Mouse (Mus musculus): ENCODE results near the gene Duox1. TPM values are rescaled to one million over a fixed set of nuclear protein-coding genes. Genes with fewer than 3 reads are reported as not detected.
"Not testable (repeated sequence)": the region's sequence is repeated elsewhere in the genome, so short reads cannot be mapped to it uniquely, and the experiment has no call there.

Duox1 gene
- total and polyA plus RNA-seq, 2 experiments from 2014 or later, result 0.16 to 0.33 TPM

DNA sequence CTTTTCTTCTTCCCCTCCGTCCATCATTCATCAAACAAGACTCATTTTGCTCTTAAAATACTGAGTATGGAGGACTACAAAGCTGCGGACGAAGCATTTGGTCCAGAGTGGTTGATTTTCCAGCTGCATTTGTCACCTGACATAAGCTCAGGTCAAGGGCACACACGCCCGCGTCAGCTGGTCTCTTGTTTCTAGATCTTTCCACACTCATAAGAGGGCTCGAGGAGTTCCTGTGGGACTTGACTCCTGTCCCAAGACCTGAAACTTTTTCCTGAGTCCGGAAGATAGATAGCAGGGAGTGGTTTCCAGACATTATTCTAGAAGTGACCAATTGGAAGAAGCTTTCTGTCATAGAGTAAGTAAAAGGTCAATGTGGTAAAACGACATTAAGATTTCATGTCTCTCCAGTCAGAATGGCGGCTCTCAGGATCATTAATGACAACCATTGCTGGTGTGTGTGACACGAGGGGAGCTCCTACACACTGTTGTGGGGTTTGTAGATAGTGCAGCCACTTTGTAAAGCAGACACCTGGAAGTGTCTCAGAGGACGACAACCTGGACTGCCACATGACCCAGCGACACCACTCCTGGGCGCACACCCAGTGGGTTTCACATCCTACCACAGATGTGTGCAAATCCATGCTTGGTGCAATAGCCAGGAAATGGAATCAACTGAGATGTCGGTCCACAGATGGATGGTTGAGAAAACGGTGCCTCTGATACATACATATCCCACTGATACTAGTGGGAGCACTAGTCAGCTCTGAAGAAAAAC, 66.0 kb downstream of the Duox1 start:
- H3K9ac ChIP-seq (replicated peaks; ENCODE audit: low read length, poor library complexity, severe bottlenecking), result no peak overlapping the region
- no peaks in the 10 kb centered on the region for H3K36me3 ChIP-seq (ENCODE audit: insufficient read depth, low read length)
- ATAC-seq (ENCODE audit: low FRiP score), result no peak
- 79% methylated on average over 16 of the region's 16 CpGs for WGBS
- no peak overlapping the region for H3K27ac ChIP-seq (ENCODE audit: low read depth, low read length)
- no peaks in the 10 kb centered on the region for H3K4me1 ChIP-seq (ENCODE audit: insufficient read depth, low read length)
- no peak for TF ChIP-seq CTCF (IDR thresholded peaks at IDR 0.05)
- no peak for DNase-seq (ENCODE audit: low spot score)
- H3K4me2 ChIP-seq (ENCODE audit: low read depth, low read length, poor library complexity, severe bottlenecking), result no peak overlapping the region
- H3K9me3 ChIP-seq (ENCODE audit: low read length), result no peaks in the 10 kb centered on the region
- H3K4me3 ChIP-seq (ENCODE audit: low read depth, low read length), result no peak overlapping the region
- H3K27me3 ChIP-seq (ENCODE audit: insufficient read depth, low read length), result no peaks in the 10 kb centered on the region

DNA sequence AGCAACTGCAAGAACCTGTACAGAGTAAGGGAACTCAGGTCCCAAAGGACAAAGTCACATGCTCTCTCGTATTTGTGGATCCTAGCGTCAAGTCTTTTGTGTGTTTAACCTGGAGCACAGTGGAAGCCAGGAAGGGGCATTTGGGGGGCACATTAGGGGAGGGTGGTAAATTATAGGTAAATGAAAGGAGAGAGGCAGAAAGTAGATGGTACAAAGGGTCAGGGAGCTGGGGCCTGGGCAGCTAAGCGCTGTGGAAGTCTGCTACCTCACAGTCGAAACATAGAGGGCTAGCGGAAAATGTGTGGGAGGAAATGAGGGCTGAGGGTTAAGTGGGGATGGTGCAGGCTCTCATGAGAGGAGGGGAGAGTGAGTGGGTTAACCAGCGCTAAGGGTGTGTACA, 66.6 kb downstream of the Duox1 start:
- WGBS, result 89% methylated on average over 6 of the region's 6 CpGs
- DNase-seq (ENCODE audit: low spot score) (no peak), ATAC-seq (ENCODE audit: low FRiP score) (no peak)
- TF ChIP-seq CTCF (IDR thresholded peaks at IDR 0.05), result no peak
- Histone ChIP-seq H3K4me3 (ENCODE audit: low read depth, low read length) (no peak overlapping the region), H3K36me3 (ENCODE audit: insufficient read depth, low read length) (no peaks in the 10 kb centered on the region), H3K4me1 (ENCODE audit: insufficient read depth, low read length) (no peaks in the 10 kb centered on the region), H3K27me3 (ENCODE audit: insufficient read depth, low read length) (no peaks in the 10 kb centered on the region), H3K4me2 (ENCODE audit: low read depth, low read length, poor library complexity, severe bottlenecking) (no peak overlapping the region), H3K27ac (ENCODE audit: low read depth, low read length) (no peak overlapping the region), H3K9ac (replicated peaks; ENCODE audit: low read length, poor library complexity, severe bottlenecking) (no peak overlapping the region), H3K9me3 (ENCODE audit: low read length) (no peaks in the 10 kb centered on the region)

- H3K9me3 ChIP-seq (ENCODE audit: low read length), result no peaks in the 10 kb centered on the region
- WGBS, result 48% methylated on average over 3 of the region's 3 CpGs
- H3K4me1 ChIP-seq (ENCODE audit: insufficient read depth, low read length), result no peaks in the 10 kb centered on the region
- H3K27ac ChIP-seq (ENCODE audit: low read depth, low read length), result no peak overlapping the region
- 0 out of 2 replicates have a peak, but pooled peaks have one; percentile 6 for TF ChIP-seq CTCF (IDR thresholded peaks at IDR 0.05)
- DNase-seq (ENCODE audit: low spot score) (no peak), ATAC-seq (ENCODE audit: low FRiP score) (no peak)
- no peak overlapping the region for H3K4me3 ChIP-seq (ENCODE audit: low read depth, low read length)
- no peaks in the 10 kb centered on the region for H3K27me3 ChIP-seq (ENCODE audit: insufficient read depth, low read length)
- no peak overlapping the region for H3K4me2 ChIP-seq (ENCODE audit: low read depth, low read length, poor library complexity, severe bottlenecking)
- no peak overlapping the region for H3K9ac ChIP-seq (replicated peaks; ENCODE audit: low read length, poor library complexity, severe bottlenecking)
- no peaks in the 10 kb centered on the region for H3K36me3 ChIP-seq (ENCODE audit: insufficient read depth, low read length)
These were observed 69.6 kb downstream of the Duox1 start for GRCm38 (mm10) chr2:122385095-122385494.

GRCm38 (mm10) chr2:122387135-122387534, 71.7 kb downstream of the Duox1 start:
- WGBS, result 91% methylated on average over 3 of the region's 3 CpGs
- H3K4me1 ChIP-seq (ENCODE audit: insufficient read depth, low read length); H3K9me3 ChIP-seq (ENCODE audit: low read length); H3K27ac ChIP-seq (ENCODE audit: low read depth, low read length); H3K9ac ChIP-seq (replicated peaks; ENCODE audit: low read length, poor library complexity, severe bottlenecking); H3K36me3 ChIP-seq (ENCODE audit: insufficient read depth, low read length); ATAC-seq (ENCODE audit: low FRiP score); DNase-seq (ENCODE audit: low spot score); H3K27me3 ChIP-seq (ENCODE audit: insufficient read depth, low read length); H3K4me3 ChIP-seq (ENCODE audit: low read depth, low read length); H3K4me2 ChIP-seq (ENCODE audit: low read depth, low read length, poor library complexity, severe bottlenecking): not testable (repeated sequence)

DNA sequence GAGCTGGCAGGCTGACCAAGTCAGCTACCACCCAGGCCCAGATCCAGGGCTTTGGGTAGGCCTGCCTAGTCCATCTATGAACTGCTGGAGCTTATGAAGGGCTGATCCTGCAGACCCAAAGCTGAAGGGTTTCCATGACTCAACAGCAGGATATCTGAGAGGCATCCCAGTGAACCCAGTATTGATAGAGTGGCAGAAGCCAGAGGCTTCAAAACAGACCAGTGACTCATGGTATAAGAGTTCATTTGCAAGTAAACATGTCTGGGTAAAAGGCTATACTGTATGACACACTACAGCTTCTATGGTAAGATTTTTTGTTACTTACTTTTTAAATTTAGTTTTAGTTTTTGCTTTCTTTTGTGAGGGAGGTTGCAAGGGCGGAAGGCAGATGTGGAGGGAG, 80.7 kb downstream of the Duox1 start:
- no peak overlapping the region for H3K4me3 ChIP-seq (ENCODE audit: low read depth, low read length)
- no peaks in the 10 kb centered on the region for H3K27me3 ChIP-seq (ENCODE audit: insufficient read depth, low read length)
- no peaks in the 10 kb centered on the region for H3K4me1 ChIP-seq (ENCODE audit: insufficient read depth, low read length)
- no peak for TF ChIP-seq CTCF (IDR thresholded peaks at IDR 0.05)
- H3K4me2 ChIP-seq (ENCODE audit: low read depth, low read length, poor library complexity, severe bottlenecking), result no peak overlapping the region
- 88% methylated on average over 1 of the region's 1 CpGs for WGBS
- no peak for ATAC-seq (ENCODE audit: low FRiP score)
- H3K27ac ChIP-seq (ENCODE audit: low read depth, low read length), result no peak overlapping the region
- H3K9ac ChIP-seq (replicated peaks; ENCODE audit: low read length, poor library complexity, severe bottlenecking), result no peak overlapping the region
- H3K9me3 ChIP-seq (ENCODE audit: low read length), result no peaks in the 10 kb centered on the region
- no peaks in the 10 kb centered on the region for H3K36me3 ChIP-seq (ENCODE audit: insufficient read depth, low read length)
- DNase-seq (ENCODE audit: low spot score), result no peak

Other genes starting within 250 kb of the Duox1 start
- gene Spg11, start 197.3 kb upstream of the Duox1 start, total RNA-seq (2014; rRNA removed), result 20.1 and 25.3 TPM in 2 replicates
- gene Spg11, start 197.3 kb upstream of the Duox1 start, polyA plus RNA-seq (2015; fragmentation: Nextera tagmentation; extraction: Ambion mirVana), result 4.0 and 4.9 TPM in 2 replicates
- gene B2m, start 168.0 kb upstream of the Duox1 start, total RNA-seq (2014; rRNA removed), result 106 and 108 TPM in 2 replicates
- gene B2m, start 168.0 kb upstream of the Duox1 start, polyA plus RNA-seq (2015; fragmentation: Nextera tagmentation; extraction: Ambion mirVana), result 147 and 161 TPM in 2 replicates
- gene Trim69, start 155.0 kb upstream of the Duox1 start, total RNA-seq (2014; rRNA removed), result not detected in 2 replicates
- gene Trim69, start 155.0 kb upstream of the Duox1 start, polyA plus RNA-seq (2015; fragmentation: Nextera tagmentation; extraction: Ambion mirVana), result not detected in 2 replicates
- 0.16 TPM in 1 of 2 replicates, not detected in the other for gene Patl2, start 129.5 kb upstream of the Duox1 start, total RNA-seq (2014; rRNA removed)
- gene Patl2, start 129.5 kb upstream of the Duox1 start, polyA plus RNA-seq (2015; fragmentation: Nextera tagmentation; extraction: Ambion mirVana), result 0.06 TPM in 1 of 2 replicates, not detected in the other
- not detected in 2 replicates for gene Terb2, start 129.4 kb upstream of the Duox1 start, total RNA-seq (2014; rRNA removed)
- not detected in 2 replicates for gene Terb2, start 129.4 kb upstream of the Duox1 start, polyA plus RNA-seq (2015; fragmentation: Nextera tagmentation; extraction: Ambion mirVana)
- 32.5 and 33.8 TPM in 2 replicates for gene Sord, start 80.9 kb upstream of the Duox1 start, total RNA-seq (2014; rRNA removed)
- 29.4 and 31.1 TPM in 2 replicates for gene Sord, start 80.9 kb upstream of the Duox1 start, polyA plus RNA-seq (2015; fragmentation: Nextera tagmentation; extraction: Ambion mirVana)
- gene Duox2, start 17.2 kb upstream of the Duox1 start, total RNA-seq (2014; rRNA removed), result 0.05 and 0.14 TPM in 2 replicates
- 0.09 and 0.17 TPM in 2 replicates for gene Duox2, start 17.2 kb upstream of the Duox1 start, polyA plus RNA-seq (2015; fragmentation: Nextera tagmentation; extraction: Ambion mirVana)
- 0.49 and 0.61 TPM in 2 replicates for gene Duoxa2, start 16.8 kb upstream of the Duox1 start, total RNA-seq (2014; rRNA removed)
- gene Duoxa2, start 16.8 kb upstream of the Duox1 start, polyA plus RNA-seq (2015; fragmentation: Nextera tagmentation; extraction: Ambion mirVana), result 0.43 and 0.82 TPM in 2 replicates
- not detected in 2 replicates for gene Duoxa1, start 1.9 kb upstream of the Duox1 start, total RNA-seq (2014; rRNA removed)
- gene Duoxa1, start 1.9 kb upstream of the Duox1 start, polyA plus RNA-seq (2015; fragmentation: Nextera tagmentation; extraction: Ambion mirVana), result 0.41 and 0.44 TPM in 2 replicates
- 95.6 and 138 TPM in 2 replicates for gene Shf, start 53.5 kb downstream of the Duox1 start, total RNA-seq (2014; rRNA removed)
- 9.2 and 11.6 TPM in 2 replicates for gene Shf, start 53.5 kb downstream of the Duox1 start, polyA plus RNA-seq (2015; fragmentation: Nextera tagmentation; extraction: Ambion mirVana)
- gene Slc28a2, start 110.8 kb downstream of the Duox1 start, total RNA-seq (2014; rRNA removed), result not detected in 2 replicates
- gene Slc28a2, start 110.8 kb downstream of the Duox1 start, polyA plus RNA-seq (2015; fragmentation: Nextera tagmentation; extraction: Ambion mirVana), result 0.10 TPM in 1 of 2 replicates, not detected in the other
- 0.05 TPM in 2 replicates for gene Gm14085, start 169.3 kb downstream of the Duox1 start, total RNA-seq (2014; rRNA removed)
- gene Gm14085, start 169.3 kb downstream of the Duox1 start, polyA plus RNA-seq (2015; fragmentation: Nextera tagmentation; extraction: Ambion mirVana), result not detected in 2 replicates

Data from midbrain, postnatal 0 days (tissue).